Mouse (Mus musculus): ENCODE measurements around the gene Phactr2.
"Not testable (repeated sequence)": the region's sequence is repeated elsewhere in the genome, so short reads cannot be mapped to it uniquely, and the experiment has no call there.

Phactr2 gene

DNA sequence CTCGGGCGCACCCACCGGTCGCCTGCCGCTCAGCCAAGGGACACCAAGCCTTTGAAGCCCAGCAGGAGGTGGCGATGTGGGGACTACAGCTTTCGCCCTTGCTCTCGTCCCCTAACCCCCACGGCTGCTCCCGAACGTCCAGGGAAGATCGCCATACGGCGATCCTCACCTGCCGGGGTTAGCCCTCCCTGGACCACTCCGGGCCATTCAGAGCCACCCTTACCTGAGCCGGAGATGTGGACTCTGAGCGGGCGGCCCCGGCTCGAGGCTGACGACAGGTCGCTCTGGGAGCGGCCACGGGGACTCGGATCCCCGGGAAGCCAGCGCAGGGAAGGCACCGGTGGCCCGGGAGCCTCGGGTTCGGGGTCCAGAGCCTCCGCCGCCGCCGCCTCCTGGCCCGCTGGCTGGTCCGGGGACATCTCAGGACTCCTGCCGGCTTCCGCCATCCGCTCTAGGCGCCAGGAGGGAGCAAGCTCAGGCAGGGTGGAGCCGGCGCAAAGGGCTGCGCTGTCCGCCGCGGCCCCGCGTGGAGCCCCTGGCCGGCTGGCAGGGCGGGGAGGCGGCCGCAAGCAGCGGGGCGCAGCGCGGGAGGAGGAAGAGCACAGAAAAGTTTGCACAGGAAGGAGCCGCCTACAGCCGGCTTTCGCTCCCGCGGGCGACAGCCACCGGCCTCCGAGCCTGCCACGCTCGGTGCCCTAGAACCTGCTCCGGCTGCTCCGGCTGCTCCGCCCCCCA lies at the start of gene Phactr2:
Gene Phactr2, minus strand, starts transcription at position 580 of the 735 bp plus-strand sequence.
- in situ Hi-C loops (cut with MseI, MboI) = no loop called here

DNA sequence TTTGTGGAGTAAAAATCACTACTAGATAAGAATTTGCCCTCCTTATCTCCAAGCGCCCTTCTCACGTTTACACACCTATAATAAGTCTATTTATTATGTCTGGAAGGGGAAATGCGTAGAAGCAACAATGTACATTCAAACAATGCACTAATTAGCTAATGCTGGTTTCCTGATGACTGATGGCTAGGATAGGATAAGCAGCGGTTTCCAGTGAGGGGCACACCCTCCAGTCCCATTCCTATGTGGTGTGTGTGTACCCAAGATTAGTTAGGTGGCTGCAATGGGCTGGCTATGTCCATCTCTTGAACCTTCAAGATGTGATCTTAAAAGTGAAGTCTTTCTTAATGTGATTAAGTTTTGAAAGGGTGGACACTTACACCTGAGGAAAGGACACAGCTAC lies 47.6 kb upstream of the Phactr2 start:
- in situ Hi-C loops (cut with MseI, MboI) = no loop called here

DNA sequence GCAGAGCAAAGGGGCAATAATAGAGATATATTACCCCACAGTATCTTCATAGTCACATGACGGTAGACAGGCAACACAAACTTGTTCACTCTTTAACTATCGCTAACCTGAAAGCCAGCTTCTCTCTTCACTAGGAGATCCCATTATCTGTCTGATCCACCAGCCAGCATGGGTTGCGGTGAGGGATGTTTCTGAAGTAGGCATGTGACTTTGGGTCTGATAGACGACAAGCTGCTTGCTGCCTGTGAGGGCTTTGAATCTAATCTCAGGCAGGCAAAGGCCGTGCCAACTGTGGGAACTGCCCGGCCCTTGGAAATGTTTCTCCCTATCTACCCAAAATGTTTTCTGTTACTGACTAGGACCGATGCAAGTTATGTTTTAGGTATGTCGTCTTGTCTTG lies 28.2 kb upstream of the Phactr2 start:
- in situ Hi-C loops (cut with MseI, MboI) = no loop called here

DNA sequence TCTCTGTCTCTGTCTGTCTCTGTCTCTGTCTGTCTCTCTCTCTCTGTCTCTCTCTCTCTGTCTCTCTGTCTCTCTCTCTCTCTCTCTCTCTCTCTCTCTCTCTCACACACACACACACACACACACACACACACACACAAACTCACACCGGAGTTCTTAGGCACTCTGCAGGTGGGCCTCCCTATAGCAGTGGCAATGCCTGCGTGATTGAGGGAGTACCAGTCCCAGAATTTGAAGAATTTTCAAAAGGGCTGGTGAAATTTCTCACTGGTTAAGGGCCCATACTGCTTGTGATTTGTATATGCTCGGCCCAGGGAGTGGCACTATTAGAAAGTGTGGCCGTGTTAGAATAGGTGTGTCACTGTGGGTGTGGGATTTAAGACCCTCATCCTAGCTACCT lies 27.3 kb upstream of the Phactr2 start:
- in situ Hi-C loops (cut with MseI, MboI) = not testable (repeated sequence)

DNA sequence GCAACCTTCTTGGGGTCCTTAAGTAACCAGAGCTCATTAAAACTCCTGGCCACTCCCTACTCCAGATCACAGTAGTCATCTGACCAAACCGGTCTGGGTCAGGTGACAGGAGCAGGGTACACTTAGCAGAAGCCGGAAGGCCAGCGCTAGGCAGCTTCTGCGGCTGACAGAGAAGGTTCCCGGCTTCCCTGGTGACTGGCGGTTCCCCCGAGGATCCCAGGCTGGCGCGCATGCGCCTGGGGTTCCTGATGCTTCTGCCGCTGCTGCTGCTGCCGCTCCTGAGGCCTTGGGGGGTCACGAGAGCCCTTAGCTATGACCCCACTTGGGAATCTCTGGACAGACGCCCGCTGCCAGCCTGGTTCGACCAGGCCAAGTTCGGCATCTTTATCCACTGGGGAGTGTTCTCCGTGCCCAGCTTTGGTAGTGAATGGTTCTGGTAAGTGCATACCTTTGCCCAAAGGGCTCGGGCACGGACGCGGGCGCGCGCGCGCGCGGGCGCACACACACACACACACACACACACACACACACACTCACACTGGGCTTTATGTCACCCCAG lies 26.8 kb upstream of the Phactr2 start:
- in situ Hi-C loops (cut with MseI, MboI) = no loop called here

DNA sequence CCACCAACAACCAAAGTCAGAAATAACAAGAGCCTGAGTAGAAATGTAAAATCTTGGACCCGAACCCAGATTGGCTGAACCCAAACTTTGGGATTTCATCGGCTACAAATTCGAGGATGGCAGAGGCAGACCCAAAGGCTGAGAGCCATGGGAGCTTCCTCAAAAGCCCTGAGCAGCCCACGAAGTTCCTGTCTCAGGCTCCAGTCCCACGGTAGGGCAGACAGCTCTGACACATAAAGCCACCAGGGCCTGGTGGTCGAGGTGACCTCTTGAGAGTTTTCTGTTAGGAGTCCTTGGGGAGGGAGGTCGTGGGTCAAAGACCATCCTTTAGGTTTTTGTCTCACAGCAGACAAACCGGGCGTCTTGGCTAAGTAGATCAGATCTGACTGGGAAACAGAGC lies 26.3 kb upstream of the Phactr2 start:
- in situ Hi-C loops (cut with MseI, MboI) = no loop called here

DNA sequence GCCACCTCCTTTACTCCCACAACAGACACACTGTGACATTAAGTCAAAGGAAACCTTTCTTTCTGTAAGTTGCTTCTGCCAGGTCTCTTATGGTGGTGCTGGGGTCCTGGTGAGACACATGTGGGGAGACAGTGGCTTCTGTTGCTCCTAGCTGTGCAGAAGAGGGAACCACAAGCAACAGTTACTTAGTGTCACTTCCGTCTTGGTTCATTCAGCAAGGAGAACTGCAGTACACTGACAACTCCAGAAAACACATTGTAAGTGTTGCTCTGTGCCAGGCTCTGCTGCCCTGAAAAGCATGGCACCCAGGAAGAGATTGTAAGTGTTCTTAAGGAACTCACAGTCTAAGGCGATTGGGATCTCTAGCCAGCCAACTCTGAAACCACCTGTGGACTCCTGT lies 25.1 kb upstream of the Phactr2 start, which contains the start of gene Fuca2:
Gene Fuca2, plus strand, starts transcription at position 210 of the 400 bp plus-strand sequence.
- in situ Hi-C loops (cut with MseI, MboI) = no loop called here

DNA sequence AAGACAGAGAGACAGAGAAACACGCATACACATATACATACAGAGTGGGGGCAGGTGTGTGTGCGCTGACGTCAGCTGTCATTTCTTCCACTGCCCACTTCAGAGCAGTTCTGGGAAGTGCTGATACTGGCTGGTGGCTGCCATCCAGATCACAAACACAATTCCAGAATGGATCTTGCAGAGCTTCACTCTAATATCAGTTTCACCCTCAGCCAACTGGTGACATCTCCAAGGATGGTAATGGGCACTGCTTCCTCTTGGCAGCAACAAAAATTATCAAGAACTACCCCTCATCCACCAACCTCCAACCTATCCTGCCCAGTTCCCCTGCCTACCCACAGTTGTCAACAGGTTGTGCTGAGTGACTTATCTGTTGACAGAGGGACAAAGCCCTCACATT lies 22.1 kb upstream of the Phactr2 start:
- in situ Hi-C loops (cut with MseI, MboI) = no loop called here

DNA sequence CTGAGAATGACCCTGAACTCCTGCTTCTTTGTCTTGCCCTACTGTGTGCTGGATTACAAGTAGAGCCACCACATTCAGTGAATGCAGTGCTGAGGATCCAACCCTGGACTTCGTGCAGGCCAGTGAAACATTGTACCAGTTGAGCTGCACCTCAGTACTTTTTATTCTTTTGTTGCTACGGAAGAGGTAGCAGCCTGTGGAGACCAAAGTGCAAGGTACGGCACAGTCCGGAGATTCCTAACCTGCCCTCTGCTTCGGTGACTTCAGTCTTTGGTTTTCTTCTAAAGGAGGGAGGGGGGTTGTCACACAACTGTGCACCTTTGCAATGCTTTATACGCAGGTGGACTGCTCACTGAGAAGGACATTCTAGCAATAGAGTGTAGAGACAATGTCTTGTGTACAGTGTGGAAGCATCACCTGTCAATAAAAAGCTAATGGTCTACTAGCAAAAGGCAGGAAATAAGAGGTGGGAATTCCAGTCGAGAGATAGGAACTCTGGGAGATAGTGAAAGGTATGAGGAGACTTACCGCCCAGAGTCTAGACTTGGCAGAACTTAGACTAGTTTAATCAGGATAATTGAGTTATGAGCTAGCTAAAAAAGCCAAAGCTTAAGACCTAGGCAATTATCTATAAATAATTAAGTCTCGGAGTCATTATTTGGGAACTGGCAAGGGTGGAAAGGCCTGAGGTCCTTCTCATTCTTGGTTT lies 19.9 kb upstream of the Phactr2 start:
- in situ Hi-C loops (cut with MseI, MboI) = no loop called here

DNA sequence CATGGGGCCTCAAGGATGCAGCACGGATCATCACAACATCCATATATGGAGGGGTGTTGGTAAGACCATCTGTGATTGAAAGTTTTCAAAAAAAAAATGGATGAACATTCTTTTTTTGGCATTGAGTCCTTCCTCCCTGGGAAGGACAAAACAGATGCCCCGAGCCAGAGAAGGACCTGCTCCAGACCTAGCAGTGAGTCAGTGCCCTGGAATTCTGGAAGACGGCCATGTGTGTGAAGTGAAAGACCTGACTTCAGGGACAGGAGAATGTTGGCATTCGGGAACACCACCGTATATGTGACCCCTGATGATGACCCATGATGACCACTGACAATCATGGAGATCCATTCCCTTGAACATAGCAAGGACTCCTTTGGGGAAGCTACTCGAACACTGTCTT lies 15.5 kb upstream of the Phactr2 start:
- in situ Hi-C loops (cut with MseI, MboI) = no loop called here

DNA sequence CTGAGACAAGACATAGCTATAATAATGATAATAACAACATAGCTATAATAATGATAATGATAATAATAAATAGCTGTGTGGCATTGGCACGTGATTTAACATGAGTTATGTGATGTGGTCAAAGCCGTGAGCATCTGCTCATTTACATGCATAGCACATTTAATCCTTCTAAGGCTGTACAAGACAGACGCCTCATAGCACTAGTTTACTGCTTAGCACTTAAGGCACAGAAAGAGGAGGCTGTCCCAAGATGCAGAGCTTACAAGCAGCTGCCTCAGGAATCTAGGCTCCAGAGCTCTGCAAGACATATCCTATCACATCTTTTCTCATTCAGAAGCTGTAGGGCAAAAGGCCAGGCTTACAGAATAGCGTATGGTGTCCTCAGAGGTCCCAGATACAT lies 11.7 kb upstream of the Phactr2 start:
- in situ Hi-C loops (cut with MseI, MboI) = no loop called here

DNA sequence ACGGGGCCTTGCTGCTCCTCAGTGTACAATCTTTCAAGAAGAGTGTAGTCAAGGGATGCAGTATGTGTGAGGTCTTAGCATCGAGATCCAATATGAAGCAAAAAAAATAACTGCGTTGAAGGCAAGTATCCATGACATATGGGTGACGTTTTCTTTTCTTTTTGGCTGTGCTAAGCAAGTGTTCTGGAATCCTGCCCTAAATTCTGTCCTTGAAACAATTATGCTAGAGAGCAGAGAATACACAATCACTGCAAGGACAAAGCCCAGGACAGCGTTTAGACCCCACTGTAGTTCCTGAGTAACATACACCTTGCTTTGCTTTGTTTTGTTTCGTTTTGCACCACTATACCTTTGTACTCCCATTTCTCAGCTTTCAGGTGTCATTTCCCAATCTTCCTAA lies 5.1 kb upstream of the Phactr2 start:
- in situ Hi-C loops (cut with MseI, MboI) = no loop called here

DNA sequence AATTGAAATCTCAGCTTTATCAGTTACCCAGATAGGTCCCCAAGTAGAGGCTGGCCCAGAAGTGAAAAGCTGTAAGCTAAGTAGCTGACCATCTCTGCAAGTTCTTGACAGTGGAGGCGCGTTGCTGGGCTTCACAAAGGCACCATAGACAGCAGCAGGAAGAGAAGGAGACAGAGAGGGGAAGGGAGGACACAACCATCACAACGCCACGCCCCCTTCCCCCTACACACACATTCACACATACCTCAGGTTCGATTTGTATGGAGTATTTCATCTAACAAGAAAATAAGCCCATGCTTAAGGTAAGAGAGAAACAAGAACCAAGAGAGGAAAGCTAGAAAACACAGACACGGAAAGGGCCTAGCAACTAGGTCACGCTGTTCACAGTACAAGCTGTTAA lies 909 bp upstream of the Phactr2 start:
- in situ Hi-C loops (cut with MseI, MboI) = no loop called here

DNA sequence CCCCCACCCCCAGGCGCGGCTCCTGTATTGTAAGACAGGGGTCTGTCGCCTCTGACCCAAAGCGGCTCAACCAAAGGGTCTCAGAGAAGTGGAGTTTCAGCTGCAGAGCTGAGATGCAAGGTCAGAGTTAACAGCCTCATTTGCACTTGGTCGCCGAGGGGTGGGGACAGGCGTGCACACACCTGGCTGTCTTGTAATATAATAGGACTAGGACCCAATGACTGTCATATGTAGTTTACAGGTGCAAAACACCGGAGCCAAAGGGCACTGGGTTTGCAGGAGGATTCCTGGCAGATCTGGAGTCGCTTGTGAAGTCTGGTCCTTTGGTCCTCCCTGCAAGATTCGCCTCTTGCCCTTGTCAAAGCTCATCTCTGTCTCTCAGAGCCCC lies 350 bp upstream of the Phactr2 start:
- in situ Hi-C loops (cut with MseI, MboI) = no loop called here

DNA sequence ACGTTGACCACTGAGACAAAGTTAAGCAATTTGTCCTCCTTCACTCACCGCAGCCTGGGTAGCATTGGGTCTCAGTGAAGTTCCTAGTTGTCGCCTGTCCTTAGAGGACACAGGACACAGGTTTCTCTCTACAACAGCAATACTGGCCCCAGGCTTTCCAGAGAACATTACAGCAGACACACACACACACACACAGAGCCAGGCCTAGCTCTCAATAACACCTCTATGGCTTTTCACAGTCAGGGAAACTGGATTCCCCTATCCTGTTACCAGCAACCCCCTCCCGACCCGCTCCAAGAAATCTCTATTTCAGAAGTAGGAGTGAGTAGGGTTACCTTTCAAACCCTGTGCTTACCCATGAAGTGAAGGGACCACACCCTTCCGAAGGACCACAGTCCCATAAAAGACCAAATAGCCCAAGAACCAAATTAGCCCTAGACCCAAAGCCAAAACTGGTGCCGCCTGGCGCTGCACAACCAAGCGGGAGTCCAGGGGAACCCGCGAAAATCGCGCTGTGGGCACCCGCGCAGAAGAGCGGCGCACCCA lies 852 bp downstream of the Phactr2 start:
- in situ Hi-C loops (cut with MseI, MboI) = no loop called here

DNA sequence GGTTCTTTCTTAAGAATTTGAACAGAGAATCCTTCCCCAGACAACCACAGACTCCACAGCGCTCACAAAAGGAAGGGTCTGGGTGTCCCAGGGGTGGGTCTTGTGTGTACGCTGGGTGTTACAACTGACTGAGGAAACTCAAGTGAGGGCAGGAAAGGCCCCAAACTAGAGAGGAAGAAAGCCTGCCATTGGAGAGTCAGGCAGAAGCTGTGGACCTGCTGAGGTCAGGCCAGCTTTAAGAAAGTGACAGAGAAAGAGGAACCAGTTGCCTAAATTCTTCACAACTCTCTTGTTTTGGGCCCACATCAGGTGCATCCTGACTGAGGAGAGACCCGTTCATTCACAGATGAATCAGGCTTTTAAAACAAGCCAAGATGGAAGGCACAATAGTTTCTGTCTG lies 4.0 kb downstream of the Phactr2 start:
- in situ Hi-C loops (cut with MseI, MboI) = no loop called here

DNA sequence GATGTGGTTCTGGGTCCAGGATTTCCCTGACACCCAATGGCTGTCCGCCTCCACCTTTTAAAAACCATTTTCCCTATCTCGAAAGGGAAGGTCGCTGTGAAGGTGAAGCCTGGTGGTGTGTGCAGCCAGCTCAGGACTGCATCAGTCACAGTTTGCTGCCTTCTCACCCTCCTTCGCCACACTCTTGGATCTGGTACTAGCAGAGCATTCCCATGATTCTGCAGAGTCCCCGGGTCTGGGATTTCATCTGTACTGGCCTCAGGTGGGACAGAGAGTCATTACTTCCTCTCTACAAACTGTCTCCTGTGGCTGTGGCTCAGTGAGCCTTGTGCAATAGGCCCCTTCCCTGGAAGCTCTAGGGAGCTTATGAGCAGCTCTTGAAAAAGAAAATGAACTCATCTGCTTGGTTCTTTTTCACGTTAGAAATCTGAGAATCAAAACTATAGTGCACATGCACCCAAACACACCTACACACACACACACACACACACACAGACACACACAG lies 6.1 kb downstream of the Phactr2 start:
- in situ Hi-C loops (cut with MseI, MboI) = not testable (repeated sequence)

DNA sequence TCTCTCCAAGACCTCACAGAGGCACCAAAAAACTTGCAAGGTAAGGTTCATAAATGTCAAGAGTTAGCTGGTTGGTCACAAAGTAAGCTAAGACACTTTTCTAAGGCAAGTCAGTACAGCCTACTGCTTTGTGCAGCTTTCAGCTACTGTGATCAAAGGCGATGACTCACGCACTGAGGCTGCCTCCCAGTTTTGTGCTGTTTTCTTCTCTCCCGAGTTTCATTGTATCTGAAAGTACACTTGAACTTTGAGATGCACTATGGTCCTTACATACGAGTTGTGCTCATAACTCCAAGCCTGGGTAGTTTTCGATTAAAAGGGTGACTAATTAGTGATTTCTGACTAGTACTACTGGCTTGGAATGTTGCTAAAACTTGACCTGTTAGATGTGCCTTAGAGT lies 7.3 kb downstream of the Phactr2 start:
- in situ Hi-C loops (cut with MseI, MboI) = no loop called here

DNA sequence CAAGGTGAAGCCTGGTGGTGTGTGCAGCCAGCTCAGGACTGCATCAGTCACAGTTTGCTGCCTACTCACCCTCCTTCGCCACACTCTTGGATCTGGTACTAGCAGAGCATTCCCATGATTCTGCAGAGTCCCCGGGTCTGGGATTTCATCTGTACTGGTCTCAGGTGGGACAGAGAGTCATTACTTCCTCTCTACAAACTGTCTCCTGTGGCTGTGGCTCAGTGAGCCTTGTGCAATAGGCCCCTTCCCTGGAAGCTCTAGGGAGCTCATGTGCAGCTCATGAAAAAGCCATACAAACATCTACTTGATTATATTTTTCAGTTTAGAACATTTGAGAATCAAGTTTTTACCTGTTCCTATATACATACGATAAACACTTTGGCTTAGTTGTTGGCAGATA lies 9.9 kb downstream of the Phactr2 start:
- in situ Hi-C loops (cut with MseI, MboI) = not testable (repeated sequence)

DNA sequence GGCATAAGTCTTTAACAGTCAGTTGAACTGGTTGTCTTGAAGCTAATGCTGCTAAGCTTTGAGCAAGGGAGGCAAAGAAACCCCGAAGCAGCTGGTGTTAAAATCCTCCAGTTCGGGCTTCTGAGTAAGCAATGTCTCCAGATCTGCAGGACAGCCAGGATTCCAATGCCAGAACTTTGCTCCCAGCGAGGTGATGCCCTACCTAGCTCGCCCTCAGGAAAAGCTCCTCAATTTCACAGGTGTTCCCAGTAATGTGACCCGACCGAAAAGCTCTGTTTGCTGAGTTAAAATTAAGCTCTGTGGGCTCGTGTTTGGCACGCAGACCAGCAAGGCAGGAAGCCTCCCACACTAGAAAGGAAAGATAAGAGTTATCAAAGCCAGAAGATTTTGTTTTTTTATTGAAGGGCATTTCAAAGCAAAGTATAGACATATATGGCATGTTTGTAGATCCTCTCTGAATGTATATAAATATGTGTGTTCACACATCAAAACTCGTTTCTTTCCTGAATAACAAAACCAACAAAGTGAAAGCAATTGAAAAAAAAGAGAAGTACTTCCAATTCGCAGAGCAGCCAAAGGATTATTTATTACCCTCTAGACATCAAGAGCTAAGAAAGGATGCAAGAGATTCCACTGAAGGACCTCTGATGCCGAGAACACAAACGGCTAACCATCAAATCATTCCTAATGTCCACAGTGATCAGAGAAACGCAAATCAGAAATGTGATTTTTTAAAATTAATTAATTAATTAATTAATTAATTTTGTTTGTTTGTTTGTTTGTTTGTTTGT lies 20.8 kb downstream of the Phactr2 start:
- in situ Hi-C loops (cut with MseI, MboI) = no loop called here

DNA sequence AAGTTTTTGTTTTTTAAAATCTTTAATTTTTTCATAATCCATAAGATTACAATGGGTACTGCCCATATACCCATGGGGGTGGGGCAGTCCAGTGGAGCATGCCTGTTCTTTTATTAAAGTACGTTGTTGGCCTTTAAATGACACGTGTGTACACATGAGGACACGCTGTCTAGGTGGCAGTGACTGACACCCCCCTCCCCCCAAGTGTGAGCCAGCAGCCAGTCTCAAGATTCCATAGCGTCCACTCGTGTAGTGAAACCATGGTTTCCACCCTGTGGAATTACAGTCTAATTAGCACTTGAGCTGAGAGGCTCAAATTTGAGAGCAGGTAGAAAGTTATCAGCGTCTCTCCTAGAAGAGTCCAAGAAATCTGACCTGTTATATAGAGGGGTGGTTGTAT lies 22.6 kb downstream of the Phactr2 start:
- in situ Hi-C loops (cut with MseI, MboI) = no loop called here
